Mouse (Mus musculus): ENCODE data around the gene Ngrn. TPM values are rescaled to one million over a fixed set of nuclear protein-coding genes. Genes with fewer than 3 reads are reported as not detected.

Gene Ngrn
- polyA plus RNA-seq, 1 experiment from 2014 or later = 45.7 TPM

DNA sequence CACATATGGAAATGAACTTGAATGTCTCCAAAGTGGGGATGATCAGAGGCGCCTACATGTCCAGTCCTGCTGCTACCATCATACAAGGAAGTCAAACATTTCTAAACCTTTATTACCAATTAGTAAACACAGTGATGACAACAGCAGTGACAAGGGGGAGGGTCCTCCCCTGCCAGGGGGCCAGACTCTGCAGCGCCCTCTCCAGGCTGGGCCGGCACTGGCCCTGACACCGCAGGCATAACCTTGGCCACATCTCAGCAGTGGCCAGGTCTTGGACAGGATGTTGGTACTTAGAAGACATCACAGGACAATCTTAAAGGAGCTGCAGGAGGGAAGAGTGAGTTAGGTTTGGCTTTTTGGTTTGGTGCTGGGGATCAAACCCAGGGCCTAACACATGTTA lies 34.0 kb upstream of the Ngrn start:
- H3K4me1 ChIP-seq (ENCODE audit: control insufficient read depth, insufficient read depth, low read length) = no peaks in the 10 kb centered on the region
- no peaks in the 10 kb centered on the region for H3K27me3 ChIP-seq (replicated peaks; ENCODE audit: control insufficient read depth, insufficient read depth, low read length)
- DNase-seq (ENCODE audit: low spot score) (no peak), ATAC-seq (ENCODE audit: low read depth) (no peak)
- H3K4me2 ChIP-seq (ENCODE audit: low read depth, low read length) = no peak overlapping the region
- H3K4me3 ChIP-seq (ENCODE audit: low read depth, low read length) = no peak overlapping the region
- WGBS = 93% methylated on average over 4 of the region's 4 CpGs
- H3K9ac ChIP-seq (ENCODE audit: low read depth, low read length) = no peak overlapping the region
- H3K9me3 ChIP-seq (ENCODE audit: control insufficient read depth, low read length) = no peaks in the 10 kb centered on the region
- H3K27ac ChIP-seq (replicated peaks; ENCODE audit: low read depth, low read length) = no peak overlapping the region
- peaks cover 51% of the 10 kb centered on the region for H3K36me3 ChIP-seq (ENCODE audit: control insufficient read depth, insufficient read depth, low read length)

DNA sequence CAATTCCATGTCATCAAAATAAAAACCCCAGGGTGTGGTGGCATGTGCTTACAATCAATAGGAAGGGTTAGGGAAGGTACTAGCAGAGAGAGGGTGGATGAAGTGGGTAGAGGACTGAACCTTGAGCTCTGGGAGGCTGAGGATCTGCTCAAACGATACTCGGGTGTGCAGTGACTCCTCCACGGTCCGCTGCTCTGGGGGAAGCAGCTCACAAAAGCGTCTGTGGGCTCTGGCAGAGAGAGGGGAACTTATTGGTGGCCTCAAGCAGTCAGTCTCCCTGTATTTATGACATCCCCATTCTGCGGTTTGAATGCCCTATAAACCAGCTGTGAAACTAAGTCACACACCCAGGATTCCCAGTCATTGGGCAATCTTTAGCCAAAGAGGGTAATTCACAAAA lies 30.8 kb upstream of the Ngrn start:
- DNase-seq (ENCODE audit: low spot score) (no peak), ATAC-seq (ENCODE audit: low read depth) (no peak)
- H3K9me3 ChIP-seq (ENCODE audit: control insufficient read depth, low read length) = no peaks in the 10 kb centered on the region
- no peak overlapping the region for H3K9ac ChIP-seq (ENCODE audit: low read depth, low read length)
- WGBS = 66% methylated on average over 6 of the region's 6 CpGs
- no peak overlapping the region for H3K4me2 ChIP-seq (ENCODE audit: low read depth, low read length)
- no peak overlapping the region for H3K4me3 ChIP-seq (ENCODE audit: low read depth, low read length)
- no peak overlapping the region for H3K27ac ChIP-seq (replicated peaks; ENCODE audit: low read depth, low read length)
- peaks cover 25% of the 10 kb centered on the region for H3K36me3 ChIP-seq (ENCODE audit: control insufficient read depth, insufficient read depth, low read length)
- H3K4me1 ChIP-seq (ENCODE audit: control insufficient read depth, insufficient read depth, low read length) = peaks cover 6% of the 10 kb centered on the region; the same call in 1 of the 2 replicates
- H3K27me3 ChIP-seq (replicated peaks; ENCODE audit: control insufficient read depth, insufficient read depth, low read length) = no peaks in the 10 kb centered on the region

DNA sequence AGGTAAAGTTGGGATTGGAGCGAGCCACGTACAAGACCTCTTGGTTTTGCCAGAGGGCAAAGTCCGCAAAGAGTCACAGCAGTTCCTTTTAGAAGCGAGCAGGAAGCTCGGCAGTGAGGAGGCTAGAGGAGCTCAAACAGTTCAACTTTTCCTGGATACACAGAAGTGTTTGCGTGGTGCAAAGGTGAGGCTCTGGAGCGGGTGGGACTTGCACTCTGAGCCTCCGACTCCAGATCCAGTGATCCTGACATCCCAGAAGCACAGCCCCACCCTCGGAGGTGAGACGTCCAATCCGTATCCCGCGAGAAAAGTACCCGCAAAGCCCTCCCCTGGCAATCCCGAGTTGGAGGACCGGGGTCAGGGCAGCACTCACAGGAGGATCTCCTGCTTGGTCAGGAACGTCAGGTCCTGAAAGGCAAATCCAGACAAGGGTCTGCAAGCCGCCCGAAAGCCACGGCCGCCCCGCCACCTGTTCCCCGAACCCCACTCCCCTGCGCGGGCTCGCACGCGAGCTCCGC lies 29.0 kb upstream of the Ngrn start:
- peak overlapping the region; percentile 91 for H3K4me2 ChIP-seq (ENCODE audit: low read depth, low read length)
- H3K4me1 ChIP-seq (ENCODE audit: control insufficient read depth, insufficient read depth, low read length) = peaks cover 6% of the 10 kb centered on the region; the same call in 1 of the 2 replicates
- peak overlapping the region; percentile 70 for H3K9ac ChIP-seq (ENCODE audit: low read depth, low read length)
- peaks cover 13% of the 10 kb centered on the region for H3K36me3 ChIP-seq (ENCODE audit: control insufficient read depth, insufficient read depth, low read length)
- H3K9me3 ChIP-seq (ENCODE audit: control insufficient read depth, low read length) = no peaks in the 10 kb centered on the region
- H3K4me3 ChIP-seq (ENCODE audit: low read depth, low read length) = peak overlapping the region; percentile 74
- no peaks in the 10 kb centered on the region for H3K27me3 ChIP-seq (replicated peaks; ENCODE audit: control insufficient read depth, insufficient read depth, low read length)
- ATAC-seq (ENCODE audit: low read depth) = peak; percentile 45; the same call in 1 of the 2 replicates
- H3K27ac ChIP-seq (replicated peaks; ENCODE audit: low read depth, low read length) = no peak overlapping the region
- WGBS = 2% methylated on average over 28 of the region's 29 CpGs
- peak; percentile 27 for DNase-seq (ENCODE audit: low spot score)

DNA sequence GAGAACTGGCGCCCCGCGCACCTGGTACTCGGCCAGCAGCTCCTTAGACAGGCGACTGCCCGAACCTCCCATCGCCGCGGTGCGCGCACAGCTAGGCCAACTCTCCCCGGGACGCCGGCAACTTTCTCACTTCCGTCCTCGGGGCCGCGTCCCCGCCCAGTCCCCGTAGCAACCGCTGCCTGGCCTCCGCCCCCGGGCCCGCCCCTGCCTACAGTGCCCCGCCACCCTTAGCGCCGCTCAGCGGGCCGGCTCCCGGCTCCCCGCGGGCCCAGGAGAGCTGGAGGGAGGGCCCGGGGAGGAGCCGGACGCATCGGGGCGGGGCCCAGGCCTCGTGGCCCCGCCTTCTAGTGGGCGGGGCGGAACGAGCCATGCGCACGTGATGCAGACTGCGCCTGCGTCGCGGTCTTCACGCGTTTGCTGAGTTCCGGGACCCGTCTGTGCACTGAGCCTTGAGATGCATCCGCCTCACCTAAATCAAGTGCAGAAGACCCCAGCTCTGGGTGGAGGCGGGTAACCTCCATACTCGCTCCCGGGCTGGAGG lies 28.5 kb upstream of the Ngrn start, which contains the start of the genes Cib1 and Gdpgp1:
Gene Cib1 (minus strand): TSS at position 325 of the 541 bp plus-strand sequence.
Gene Gdpgp1 (plus strand): TSS at position 377 of the 541 bp plus-strand sequence.
- Histone ChIP-seq H3K27me3 (replicated peaks; ENCODE audit: control insufficient read depth, insufficient read depth, low read length) (no peaks in the 10 kb centered on the region), H3K4me3 (ENCODE audit: low read depth, low read length) (peak within 1 kb of the TSS; percentile 74), H3K4me1 (ENCODE audit: control insufficient read depth, insufficient read depth, low read length) (peaks cover 6% of the 10 kb centered on the region; the same call in 1 of the 2 replicates), H3K9me3 (ENCODE audit: control insufficient read depth, low read length) (no peaks in the 10 kb centered on the region), H3K9ac (ENCODE audit: low read depth, low read length) (peak within 1 kb of the TSS; percentile 72), H3K27ac (replicated peaks; ENCODE audit: low read depth, low read length) (no peak within 1 kb of the TSS; the same call in 1 of the 2 replicates), H3K36me3 (ENCODE audit: control insufficient read depth, insufficient read depth, low read length) (peaks cover 7% of the 10 kb centered on the region; the same call in 1 of the 2 replicates), H3K4me2 (ENCODE audit: low read depth, low read length) (peak within 1 kb of the TSS; percentile 91)
- 0% methylated on average over 24 of the region's 56 CpGs for WGBS
- DNase-seq (ENCODE audit: low spot score) = peak; percentile 97
- peak; percentile 99 for ATAC-seq (ENCODE audit: low read depth)

DNA sequence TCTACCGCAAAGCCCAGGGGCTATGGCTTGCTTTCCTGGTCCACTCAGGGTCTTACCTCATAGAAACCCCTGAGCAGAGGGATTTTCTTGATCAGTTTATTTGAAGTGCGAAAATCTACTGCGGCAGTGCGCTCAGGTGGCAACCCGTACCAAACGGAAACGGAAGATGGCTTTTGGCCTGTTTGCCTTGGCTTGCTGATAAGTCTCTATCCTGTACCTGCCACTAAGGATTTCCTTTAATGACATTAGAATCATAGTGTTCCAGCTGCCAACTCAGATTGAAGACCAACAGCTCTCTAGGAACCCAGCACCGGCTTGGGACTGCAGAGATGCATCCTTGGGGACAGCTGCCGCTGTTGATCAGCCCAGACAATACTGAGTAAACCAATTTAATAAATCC lies 27.2 kb upstream of the Ngrn start:
- H3K36me3 ChIP-seq (ENCODE audit: control insufficient read depth, insufficient read depth, low read length) = peaks cover 8% of the 10 kb centered on the region
- no peaks in the 10 kb centered on the region for H3K27me3 ChIP-seq (replicated peaks; ENCODE audit: control insufficient read depth, insufficient read depth, low read length)
- no peak for ATAC-seq (ENCODE audit: low read depth)
- 0 out of 2 replicates have a peak overlapping the region, but pooled peaks have one; percentile 34 for H3K9ac ChIP-seq (ENCODE audit: low read depth, low read length)
- peaks cover 6% of the 10 kb centered on the region; the same call in 1 of the 2 replicates for H3K4me1 ChIP-seq (ENCODE audit: control insufficient read depth, insufficient read depth, low read length)
- no peaks in the 10 kb centered on the region for H3K9me3 ChIP-seq (ENCODE audit: control insufficient read depth, low read length)
- H3K27ac ChIP-seq (replicated peaks; ENCODE audit: low read depth, low read length) = no peak overlapping the region
- 80% methylated on average over 9 of the region's 9 CpGs for WGBS
- peak overlapping the region; percentile 91 for H3K4me2 ChIP-seq (ENCODE audit: low read depth, low read length)
- H3K4me3 ChIP-seq (ENCODE audit: low read depth, low read length) = peak overlapping the region; percentile 74; the same call in 1 of the 2 replicates
- no peak for DNase-seq (ENCODE audit: low spot score)

DNA sequence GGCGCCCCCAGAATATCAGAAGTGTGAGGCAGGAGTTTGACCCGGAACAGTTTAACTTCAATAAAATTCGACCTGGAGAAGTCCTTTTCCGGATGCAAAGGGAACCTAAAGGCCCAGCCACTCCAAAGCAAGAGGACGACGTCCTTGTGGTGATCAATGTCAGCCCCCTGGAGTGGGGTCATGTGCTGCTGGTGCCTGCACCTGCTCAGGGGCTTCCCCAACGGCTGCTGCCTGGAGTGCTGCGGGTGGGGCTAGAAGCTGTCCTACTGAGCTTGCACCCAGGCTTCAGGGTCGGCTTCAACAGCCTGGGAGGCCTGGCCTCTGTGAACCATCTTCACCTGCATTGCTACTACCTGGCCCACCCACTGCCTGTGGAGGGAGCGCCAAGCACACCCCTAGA lies 22.5 kb upstream of the Ngrn start:
- ATAC-seq (ENCODE audit: low read depth) = no peak
- WGBS = 94% methylated on average over 10 of the region's 10 CpGs
- Histone ChIP-seq H3K4me1 (ENCODE audit: control insufficient read depth, insufficient read depth, low read length) (peaks cover 6% of the 10 kb centered on the region; the same call in 1 of the 2 replicates), H3K27me3 (replicated peaks; ENCODE audit: control insufficient read depth, insufficient read depth, low read length) (no peaks in the 10 kb centered on the region), H3K27ac (replicated peaks; ENCODE audit: low read depth, low read length) (no peak overlapping the region), H3K36me3 (ENCODE audit: control insufficient read depth, insufficient read depth, low read length) (peaks cover 25% of the 10 kb centered on the region), H3K4me3 (ENCODE audit: low read depth, low read length) (no peak overlapping the region), H3K9me3 (ENCODE audit: control insufficient read depth, low read length) (no peaks in the 10 kb centered on the region), H3K9ac (ENCODE audit: low read depth, low read length) (no peak overlapping the region), H3K4me2 (ENCODE audit: low read depth, low read length) (no peak overlapping the region)
- no peak for DNase-seq (ENCODE audit: low spot score)

DNA sequence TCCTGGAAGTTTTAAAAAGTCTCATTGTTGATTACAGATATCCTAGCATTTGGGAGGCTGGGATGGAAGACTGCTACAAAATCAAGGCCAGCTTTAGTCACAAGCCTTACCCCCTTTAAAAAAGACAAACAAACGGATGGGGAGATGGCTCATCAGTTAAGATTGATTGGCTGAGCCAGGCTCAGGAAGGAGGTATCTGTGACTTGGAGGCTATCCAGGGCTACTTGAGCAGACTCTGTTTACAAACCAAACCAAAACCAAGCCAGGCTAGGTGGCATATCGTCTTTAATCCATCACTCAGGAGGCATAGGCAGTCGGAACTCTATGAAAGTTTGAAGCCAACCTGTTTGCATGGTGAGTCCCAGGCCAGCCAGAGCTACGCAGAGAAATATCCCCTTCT lies 19.4 kb upstream of the Ngrn start:
- ATAC-seq (ENCODE audit: low read depth) = no peak
- Histone ChIP-seq H3K4me2 (ENCODE audit: low read depth, low read length) (no peak overlapping the region), H3K4me1 (ENCODE audit: control insufficient read depth, insufficient read depth, low read length) (no peaks in the 10 kb centered on the region), H3K9ac (ENCODE audit: low read depth, low read length) (no peak overlapping the region), H3K27ac (replicated peaks; ENCODE audit: low read depth, low read length) (no peak overlapping the region), H3K27me3 (replicated peaks; ENCODE audit: control insufficient read depth, insufficient read depth, low read length) (no peaks in the 10 kb centered on the region), H3K9me3 (ENCODE audit: control insufficient read depth, low read length) (no peaks in the 10 kb centered on the region), H3K4me3 (ENCODE audit: low read depth, low read length) (no peak overlapping the region), H3K36me3 (ENCODE audit: control insufficient read depth, insufficient read depth, low read length) (peaks cover 25% of the 10 kb centered on the region)
- WGBS = 82% methylated on average over 4 of the region's 4 CpGs
- DNase-seq (ENCODE audit: low spot score) = no peak

DNA sequence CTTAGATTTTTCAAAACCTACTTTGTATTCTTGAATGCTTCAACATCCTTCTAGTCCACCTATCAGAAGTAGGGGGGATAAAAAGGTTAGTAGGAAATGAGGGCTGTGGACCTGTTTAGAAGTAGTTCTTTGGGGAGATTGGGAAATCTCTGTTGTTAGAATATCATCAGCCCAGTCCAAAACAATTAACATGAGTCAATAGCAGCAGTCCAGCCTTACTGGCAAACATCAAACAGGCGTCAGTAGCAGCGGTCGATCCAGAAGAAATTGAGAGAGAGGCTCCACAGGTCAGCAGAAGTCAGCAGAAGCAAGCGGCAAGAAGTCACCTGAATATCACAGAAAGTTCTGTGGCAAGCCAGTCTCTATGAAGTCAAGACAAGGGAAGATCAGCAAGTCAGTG lies 16.2 kb upstream of the Ngrn start:
- 0 out of 2 replicates have a peak, but pooled peaks cover 8% of the 10 kb centered on the region for H3K36me3 ChIP-seq (ENCODE audit: control insufficient read depth, insufficient read depth, low read length)
- no peaks in the 10 kb centered on the region for H3K27me3 ChIP-seq (replicated peaks; ENCODE audit: control insufficient read depth, insufficient read depth, low read length)
- H3K9me3 ChIP-seq (ENCODE audit: control insufficient read depth, low read length) = no peaks in the 10 kb centered on the region
- DNase-seq (ENCODE audit: low spot score) (no peak), ATAC-seq (ENCODE audit: low read depth) (no peak)
- WGBS = 95% methylated on average over 4 of the region's 4 CpGs
- no peak overlapping the region for H3K4me3 ChIP-seq (ENCODE audit: low read depth, low read length)
- no peaks in the 10 kb centered on the region for H3K4me1 ChIP-seq (ENCODE audit: control insufficient read depth, insufficient read depth, low read length)
- H3K27ac ChIP-seq (replicated peaks; ENCODE audit: low read depth, low read length) = no peak overlapping the region
- no peak overlapping the region for H3K4me2 ChIP-seq (ENCODE audit: low read depth, low read length)
- H3K9ac ChIP-seq (ENCODE audit: low read depth, low read length) = no peak overlapping the region

All from embryonic facial prominence, embryonic 14.5 days (tissue).